Mouse (Mus musculus): ENCODE data around the gene Apba3. TPM values are rescaled to one million over a fixed set of nuclear protein-coding genes. Genes with fewer than 3 reads are reported as not detected.

The Apba3 gene
- polyA plus RNA-seq, 1 experiment from 2014 or later: 30.8 TPM

- Histone ChIP-seq H3K9ac (replicated peaks) (peak overlapping the region; percentile 93), H3K4me3 (replicated peaks) (peak overlapping the region; percentile 87), H3K27me3 (peaks cover 23% of the 10 kb centered on the region), H3K9me3 (no peaks in the 10 kb centered on the region), H3K4me1 (replicated peaks) (peaks cover 42% of the 10 kb centered on the region), H3K36me3 (peaks cover 5% of the 10 kb centered on the region; the same call in 1 of the 2 replicates), H3K27ac (peak overlapping the region; percentile 91), H3K4me2 (replicated peaks) (peak overlapping the region; percentile 93)
- ATAC-seq: no peak; the same call in 1 of the 2 replicates
- 4% methylated on average over 24 of the region's 25 CpGs for WGBS
Observed at GRCm38 (mm10) chr10:81293334-81294030, 26.7 kb downstream of the Apba3 start.

GRCm38 (mm10) chr10:81294442-81294841 lies 27.7 kb downstream of the Apba3 start:
- H3K9ac ChIP-seq (replicated peaks): peak overlapping the region; percentile 93
- no peak for ATAC-seq
- 66% methylated on average over 8 of the region's 8 CpGs for WGBS
- peaks cover 5% of the 10 kb centered on the region; the same call in 1 of the 2 replicates for H3K36me3 ChIP-seq
- peaks cover 22% of the 10 kb centered on the region for H3K27me3 ChIP-seq
- H3K27ac ChIP-seq: no peak overlapping the region
- H3K4me1 ChIP-seq (replicated peaks): peaks cover 42% of the 10 kb centered on the region
- no peaks in the 10 kb centered on the region for H3K9me3 ChIP-seq
- H3K4me3 ChIP-seq (replicated peaks): peak overlapping the region; percentile 87
- H3K4me2 ChIP-seq (replicated peaks): peak overlapping the region; percentile 93

GRCm38 (mm10) chr10:81295185-81295584 lies 28.4 kb downstream of the Apba3 start:
- Histone ChIP-seq H3K27ac (no peak overlapping the region), H3K4me2 (replicated peaks) (0 out of 2 replicates have a peak overlapping the region, but pooled peaks have one; percentile 93), H3K9me3 (no peaks in the 10 kb centered on the region), H3K4me1 (replicated peaks) (peaks cover 44% of the 10 kb centered on the region), H3K4me3 (replicated peaks) (0 out of 2 replicates have a peak overlapping the region, but pooled peaks have one; percentile 2), H3K36me3 (peaks cover 5% of the 10 kb centered on the region; the same call in 1 of the 2 replicates), H3K27me3 (peaks cover 14% of the 10 kb centered on the region), H3K9ac (replicated peaks) (no peak overlapping the region)
- no peak for ATAC-seq
- WGBS: 90% methylated on average over 6 of the region's 6 CpGs

- Histone ChIP-seq H3K27me3 (no peaks in the 10 kb centered on the region), H3K36me3 (peaks cover 5% of the 10 kb centered on the region), H3K4me1 (replicated peaks) (peaks cover 49% of the 10 kb centered on the region), H3K27ac (no peak overlapping the region), H3K4me3 (replicated peaks) (no peak overlapping the region), H3K4me2 (replicated peaks) (no peak overlapping the region), H3K9ac (replicated peaks) (no peak overlapping the region), H3K9me3 (no peaks in the 10 kb centered on the region)
- 87% methylated on average over 6 of the region's 6 CpGs for WGBS
- ATAC-seq: no peak
Observed at GRCm38 (mm10) chr10:81297246-81297645, 30.5 kb downstream of the Apba3 start.

- no peak for ATAC-seq
Observed at GRCm38 (mm10) chr10:81297845-81298244, 31.1 kb downstream of the Apba3 start.

GRCm38 (mm10) chr10:81298369-81299100 lies 31.8 kb downstream of the Apba3 start:
- ATAC-seq: no peak
- H3K4me1 ChIP-seq (replicated peaks): peaks cover 61% of the 10 kb centered on the region

More at GRCm38 (mm10) chr10:81297845-81298244, 31.1 kb downstream of the Apba3 start:
- peaks cover 55% of the 10 kb centered on the region for H3K4me1 ChIP-seq (replicated peaks)
- no peak overlapping the region for H3K27ac ChIP-seq
- no peaks in the 10 kb centered on the region for H3K27me3 ChIP-seq
- WGBS: 77% methylated on average over 10 of the region's 10 CpGs
- no peak overlapping the region for H3K4me3 ChIP-seq (replicated peaks)
- no peaks in the 10 kb centered on the region for H3K9me3 ChIP-seq
- no peak overlapping the region for H3K4me2 ChIP-seq (replicated peaks)
- no peak overlapping the region for H3K9ac ChIP-seq (replicated peaks)
- peaks cover 5% of the 10 kb centered on the region for H3K36me3 ChIP-seq

GRCm38 (mm10) chr10:81299585-81300351 lies 33.0 kb downstream of the Apba3 start:
- 94% methylated on average over 14 of the region's 14 CpGs for WGBS
- Histone ChIP-seq H3K4me2 (replicated peaks) (no peak overlapping the region), H3K27ac (no peak overlapping the region), H3K27me3 (no peaks in the 10 kb centered on the region), H3K4me3 (replicated peaks) (no peak overlapping the region), H3K4me1 (replicated peaks) (peaks cover 58% of the 10 kb centered on the region), H3K36me3 (peaks cover 5% of the 10 kb centered on the region), H3K9me3 (no peaks in the 10 kb centered on the region), H3K9ac (replicated peaks) (0 out of 2 replicates have a peak overlapping the region, but pooled peaks have one; percentile 30)
- ATAC-seq: no peak

More at GRCm38 (mm10) chr10:81298369-81299100, 31.8 kb downstream of the Apba3 start:
- no peaks in the 10 kb centered on the region for H3K9me3 ChIP-seq
- H3K27me3 ChIP-seq: no peaks in the 10 kb centered on the region
- WGBS: 95% methylated on average over 17 of the region's 17 CpGs
- peaks cover 5% of the 10 kb centered on the region for H3K36me3 ChIP-seq
- no peak overlapping the region for H3K4me2 ChIP-seq (replicated peaks)
- H3K27ac ChIP-seq: no peak overlapping the region
- H3K4me3 ChIP-seq (replicated peaks): no peak overlapping the region
- H3K9ac ChIP-seq (replicated peaks): no peak overlapping the region

GRCm38 (mm10) chr10:81300352-81300907 lies 33.7 kb downstream of the Apba3 start:
- H3K4me1 ChIP-seq (replicated peaks): peaks cover 51% of the 10 kb centered on the region
- 87% methylated on average over 9 of the region's 9 CpGs for WGBS
- H3K27me3 ChIP-seq: no peaks in the 10 kb centered on the region
- peaks cover 5% of the 10 kb centered on the region for H3K36me3 ChIP-seq
- no peaks in the 10 kb centered on the region for H3K9me3 ChIP-seq
- H3K4me2 ChIP-seq (replicated peaks): no peak overlapping the region
- H3K4me3 ChIP-seq (replicated peaks): no peak overlapping the region
- H3K27ac ChIP-seq: no peak overlapping the region
- no peak for ATAC-seq
- H3K9ac ChIP-seq (replicated peaks): 0 out of 2 replicates have a peak overlapping the region, but pooled peaks have one; percentile 19

GRCm38 (mm10) chr10:81301321-81301720 lies 34.6 kb downstream of the Apba3 start:
- Histone ChIP-seq H3K27me3 (no peaks in the 10 kb centered on the region), H3K9me3 (no peaks in the 10 kb centered on the region), H3K4me2 (replicated peaks) (no peak overlapping the region), H3K4me1 (replicated peaks) (peaks cover 42% of the 10 kb centered on the region), H3K9ac (replicated peaks) (no peak overlapping the region), H3K4me3 (replicated peaks) (no peak overlapping the region), H3K27ac (no peak overlapping the region), H3K36me3 (peaks cover 12% of the 10 kb centered on the region)
- WGBS: 87% methylated on average over 9 of the region's 9 CpGs
- no peak for ATAC-seq

GRCm38 (mm10) chr10:81302288-81302687 lies 35.5 kb downstream of the Apba3 start:
- Histone ChIP-seq H3K4me3 (replicated peaks) (no peak overlapping the region), H3K9ac (replicated peaks) (no peak overlapping the region), H3K27ac (0 out of 2 replicates have a peak overlapping the region, but pooled peaks have one; percentile 19), H3K36me3 (peaks cover 18% of the 10 kb centered on the region), H3K4me2 (replicated peaks) (no peak overlapping the region), H3K27me3 (no peaks in the 10 kb centered on the region), H3K4me1 (replicated peaks) (peaks cover 39% of the 10 kb centered on the region), H3K9me3 (no peaks in the 10 kb centered on the region)
- WGBS: 66% methylated on average over 4 of the region's 4 CpGs
- ATAC-seq: no peak

- WGBS: 77% methylated on average over 14 of the region's 14 CpGs
- Histone ChIP-seq H3K27ac (0 out of 2 replicates have a peak overlapping the region, but pooled peaks have one; percentile 19), H3K9ac (replicated peaks) (no peak overlapping the region), H3K4me2 (replicated peaks) (no peak overlapping the region), H3K36me3 (peaks cover 23% of the 10 kb centered on the region), H3K27me3 (no peaks in the 10 kb centered on the region), H3K4me1 (replicated peaks) (peaks cover 39% of the 10 kb centered on the region), H3K9me3 (no peaks in the 10 kb centered on the region), H3K4me3 (replicated peaks) (no peak overlapping the region)
- no peak for ATAC-seq
Observed at GRCm38 (mm10) chr10:81302781-81303218, 36.0 kb downstream of the Apba3 start.
